Mouse (Mus musculus) hindbrain, embryonic 15.5 days (tissue): Measurements from ENCODE around the gene Tuba1c. TPM values are rescaled to one million over a fixed set of nuclear protein-coding genes. Genes with fewer than 3 reads are reported as not detected.
"Not testable (repeated sequence)": the region's sequence is repeated elsewhere in the genome, so short reads cannot be mapped to it uniquely, and the experiment has no call there.

Experiments
- ATAC-seq: fragments of 200-750 bp; cut with Nextera tagmentation; 2 replicates; pipeline ENCODE4 v1.8.0; 2017; ENCODE audit warnings: low read depth, moderate number of reproducible peaks, moderate TSS enrichment; ENCODE audit not compliant: low FRiP score
- H3K27ac ChIP-seq: fragments of 300-500 bp; sonication (generic); replicated peaks from 2 replicates; pipeline ENCODE4 v1.5.1; 2015; ENCODE audit warnings: mild to moderate bottlenecking, inconsistent platforms
- H3K27me3 ChIP-seq: fragments of 300-500 bp; sonication (generic); 2 replicates; pipeline ENCODE4 v1.6.1; 2015; ENCODE audit warnings: control low read depth, inconsistent platforms
- H3K36me3 ChIP-seq: fragments of 300-500 bp; sonication (generic); 2 replicates; pipeline ENCODE4 v1.6.1; 2015; ENCODE audit warnings: control low read depth, inconsistent platforms
- H3K4me1 ChIP-seq: fragments of 300-500 bp; sonication (generic); replicated peaks from 2 replicates; pipeline ENCODE4 v1.6.1; 2015; ENCODE audit warnings: control low read depth, inconsistent platforms
- H3K4me2 ChIP-seq: fragments of 300-500 bp; sonication (generic); 2 replicates; pipeline ENCODE4 v1.6.1; 2015; ENCODE audit warnings: moderate library complexity, mild to moderate bottlenecking, inconsistent platforms
- H3K4me3 ChIP-seq: fragments of 300-500 bp; sonication (generic); 2 replicates; pipeline ENCODE4 v1.5.1; 2015; ENCODE audit warnings: mild to moderate bottlenecking, inconsistent platforms
- H3K9ac ChIP-seq: fragments of 300-500 bp; sonication (generic); 2 replicates; pipeline ENCODE4 v1.6.1; 2015; ENCODE audit warnings: inconsistent platforms
- H3K9me3 ChIP-seq: fragments of 300-500 bp; sonication (generic); 2 replicates; pipeline ENCODE4 v1.6.1; 2016; ENCODE audit warnings: control low read depth, inconsistent platforms
- WGBS: fragments of 180-500 bp; shearing (Covaris S2); methylation state at CpG from one replicate; pipeline ENCODE4 v1.1.7; 2015; 5-methylcytosine and 5-hydroxymethylcytosine counted together
- polyA plus RNA-seq: library from polyadenylated mRNA; unstranded; fragments of >200 nt; fragmentation: Nextera tagmentation; extraction: Ambion mirVana; gene quantifications from 2 replicates; pipeline ENCODE4 v1.2.1, GENCODE M21; 2015

Tuba1c gene
- polyA plus RNA-seq, 1 experiment from 2014 or later = 22.5 TPM

DNA sequence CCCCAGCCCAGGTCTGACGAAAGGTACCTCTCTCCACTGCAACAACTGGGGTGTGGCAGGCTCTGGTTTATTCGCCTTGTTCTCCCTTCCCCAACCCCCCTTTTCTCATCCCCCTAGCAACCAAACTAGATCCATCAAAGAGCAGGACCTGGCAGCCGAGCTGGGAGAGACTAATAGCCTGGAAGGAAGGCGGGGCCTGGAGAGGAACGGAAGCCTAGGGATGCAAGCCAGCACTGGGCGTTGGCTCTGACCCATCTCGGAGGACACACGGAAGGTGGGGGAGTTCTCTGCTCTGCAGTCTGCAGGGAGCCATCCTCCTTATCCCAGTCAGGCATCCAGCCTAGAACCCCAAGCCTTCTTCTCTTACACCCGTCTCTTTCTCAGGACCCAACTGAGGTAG, 23.7 kb downstream of the Tuba1c start:
- 0 out of 2 replicates have a peak, but pooled peaks have one; percentile 24 for ATAC-seq
- H3K27me3 ChIP-seq = peaks cover 59% of the 10 kb centered on the region
- no peaks in the 10 kb centered on the region for H3K36me3 ChIP-seq
- peaks cover 31% of the 10 kb centered on the region for H3K4me1 ChIP-seq
- H3K4me2 ChIP-seq = no peak overlapping the region
- no peaks in the 10 kb centered on the region for H3K9me3 ChIP-seq
- H3K27ac ChIP-seq = no peak overlapping the region
- H3K4me3 ChIP-seq = no peak overlapping the region
- no peak overlapping the region for H3K9ac ChIP-seq
- 9% methylated on average over 9 of the region's 9 CpGs for WGBS

DNA sequence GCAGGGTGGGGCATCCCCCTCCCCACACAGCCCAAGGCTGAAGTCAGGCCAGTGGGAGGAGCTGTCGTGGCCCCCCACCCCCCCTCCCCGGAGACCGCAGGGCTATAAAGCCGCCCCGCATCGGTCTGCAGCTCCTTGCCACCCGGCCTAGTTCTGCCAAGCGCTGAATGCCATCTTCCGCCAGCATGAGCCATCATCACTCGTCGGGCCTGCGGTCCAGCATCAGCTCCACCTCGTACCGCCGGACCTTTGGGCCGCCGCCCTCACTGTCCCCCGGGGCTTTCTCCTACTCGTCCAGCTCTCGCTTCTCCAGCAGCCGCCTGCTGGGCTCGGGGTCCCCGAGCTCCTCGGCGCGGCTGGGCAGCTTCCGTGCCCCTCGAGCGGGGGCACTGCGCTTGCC, 25.3 kb downstream of the Tuba1c start, which contains the start of gene Prph:
Prph (plus strand) TSS at position 135 of the 400 bp plus-strand sequence.
- 4% methylated on average over 27 of the region's 30 CpGs for WGBS
- peak; percentile 40; the same call in 1 of the 2 replicates for ATAC-seq
- Histone ChIP-seq H3K36me3 (no peaks in the 10 kb centered on the region), H3K4me3 (peak within 1 kb of the TSS; percentile 36), H3K4me2 (peak within 1 kb of the TSS; percentile 78), H3K27me3 (peaks cover 72% of the 10 kb centered on the region), H3K27ac (no peak within 1 kb of the TSS), H3K9me3 (no peaks in the 10 kb centered on the region), H3K9ac (peak within 1 kb of the TSS; percentile 23; the same call in 1 of the 2 replicates), H3K4me1 (peaks cover 31% of the 10 kb centered on the region)

DNA sequence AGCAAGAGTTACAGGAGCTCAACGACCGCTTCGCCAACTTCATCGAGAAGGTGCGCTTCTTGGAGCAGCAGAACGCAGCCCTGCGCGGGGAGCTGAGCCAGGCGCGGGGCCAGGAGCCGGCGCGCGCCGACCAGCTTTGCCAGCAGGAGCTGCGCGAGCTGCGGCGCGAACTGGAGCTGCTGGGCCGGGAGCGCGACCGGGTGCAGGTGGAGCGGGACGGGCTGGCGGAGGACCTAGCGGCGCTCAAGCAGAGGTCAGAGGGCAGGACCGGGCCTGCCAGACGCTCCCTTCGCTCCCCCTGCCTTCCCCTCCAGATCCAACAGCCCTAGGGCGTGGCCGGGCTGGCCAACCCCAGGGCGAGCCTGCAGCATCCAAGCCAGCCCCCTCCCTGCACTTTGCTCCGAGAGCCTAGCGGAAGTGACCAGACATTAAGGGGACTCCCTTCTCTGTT, 25.8 kb downstream of the Tuba1c start:
- Histone ChIP-seq H3K4me3 (peak overlapping the region; percentile 36), H3K4me1 (peaks cover 31% of the 10 kb centered on the region), H3K9ac (peak overlapping the region; percentile 23; the same call in 1 of the 2 replicates), H3K36me3 (no peaks in the 10 kb centered on the region), H3K27me3 (peaks cover 72% of the 10 kb centered on the region), H3K4me2 (peak overlapping the region; percentile 78), H3K9me3 (no peaks in the 10 kb centered on the region), H3K27ac (no peak overlapping the region)
- no peak for ATAC-seq
- WGBS = 0% methylated on average over 33 of the region's 37 CpGs

DNA sequence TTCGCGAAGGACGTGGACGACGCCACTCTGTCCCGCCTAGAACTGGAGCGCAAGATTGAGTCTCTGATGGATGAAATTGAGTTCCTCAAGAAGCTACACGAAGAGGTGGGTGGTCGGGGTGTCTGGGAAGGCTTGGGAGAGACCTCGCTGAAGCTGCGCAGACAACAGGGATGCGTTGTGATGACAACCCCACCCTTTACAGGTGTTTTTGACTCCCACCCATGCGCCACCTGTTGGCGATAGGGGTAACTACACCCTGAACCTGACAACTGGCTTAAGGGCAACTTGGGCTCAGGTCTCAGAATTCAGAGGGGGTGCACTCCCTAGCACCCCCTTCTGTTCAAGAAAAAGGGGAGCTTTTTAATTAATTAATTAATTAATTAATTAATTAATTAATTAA, 26.6 kb downstream of the Tuba1c start:
- Histone ChIP-seq H3K9ac (no peak overlapping the region), H3K36me3 (no peaks in the 10 kb centered on the region), H3K27me3 (peaks cover 71% of the 10 kb centered on the region), H3K4me2 (peak overlapping the region; percentile 78; the same call in 1 of the 2 replicates), H3K4me1 (peaks cover 31% of the 10 kb centered on the region), H3K27ac (no peak overlapping the region), H3K4me3 (peak overlapping the region; percentile 36), H3K9me3 (no peaks in the 10 kb centered on the region)
- 7% methylated on average over 14 of the region's 14 CpGs for WGBS
- ATAC-seq = no peak

DNA sequence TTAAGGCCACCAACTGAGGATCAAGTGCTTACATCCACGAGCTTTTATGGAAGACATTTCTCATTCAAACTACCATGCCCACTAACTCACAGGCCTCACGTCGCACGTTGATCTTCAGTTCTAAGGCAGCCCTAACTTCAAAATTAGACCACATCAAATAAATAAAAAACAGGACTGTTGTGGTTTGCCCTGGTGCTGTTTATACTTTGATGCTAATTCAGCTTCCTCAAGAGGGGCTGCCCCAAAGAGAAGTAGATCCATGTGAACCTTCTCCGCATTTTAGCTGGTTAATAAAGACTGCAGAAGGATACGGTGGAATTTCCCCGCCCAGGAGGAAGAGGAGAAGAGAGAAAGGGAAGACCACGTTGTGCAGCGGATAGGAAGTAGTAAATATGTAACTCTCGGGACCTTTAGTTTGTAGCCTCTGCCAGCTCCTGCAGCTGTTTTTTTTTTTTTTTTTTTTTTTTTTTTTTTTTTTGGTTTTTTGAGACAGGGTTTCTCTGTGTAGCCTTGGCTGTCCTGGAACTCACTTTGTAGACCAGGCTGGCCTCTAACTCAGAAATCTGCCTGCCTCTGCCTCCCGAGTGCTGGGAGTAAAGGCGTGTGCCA, 36.0 kb downstream of the Tuba1c start:
- Histone ChIP-seq H3K4me1 (no peaks in the 10 kb centered on the region), H3K9ac (no peak overlapping the region), H3K4me3 (no peak overlapping the region), H3K27me3 (peaks cover 6% of the 10 kb centered on the region), H3K9me3 (no peaks in the 10 kb centered on the region), H3K27ac (no peak overlapping the region), H3K36me3 (no peaks in the 10 kb centered on the region), H3K4me2 (no peak overlapping the region)
- 86% methylated on average over 12 of the region's 12 CpGs for WGBS
- no peak for ATAC-seq

DNA sequence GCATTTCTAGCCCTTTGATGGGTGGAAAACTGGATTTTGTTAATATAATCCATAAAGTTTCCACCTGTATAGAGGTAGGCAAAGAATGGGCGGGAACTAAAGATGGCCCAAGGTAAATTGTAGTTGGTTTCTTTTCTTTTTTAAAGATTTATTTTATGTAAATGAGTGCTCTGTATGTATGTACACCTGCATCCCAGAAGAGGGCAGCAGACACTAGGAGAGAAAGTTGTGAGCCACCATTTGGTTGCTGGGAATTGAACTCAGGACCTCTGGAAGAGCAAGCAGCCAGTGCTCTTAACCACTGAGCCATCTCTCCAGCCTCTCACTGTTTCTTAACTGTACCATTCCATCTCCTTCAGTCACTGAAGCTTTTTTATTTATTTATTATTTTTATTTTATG, 42.3 kb downstream of the Tuba1c start:
- Histone ChIP-seq H3K9ac (no peak overlapping the region), H3K27ac (no peak overlapping the region), H3K27me3 (no peaks in the 10 kb centered on the region), H3K9me3 (no peaks in the 10 kb centered on the region), H3K4me2 (no peak overlapping the region), H3K36me3 (no peaks in the 10 kb centered on the region), H3K4me3 (no peak overlapping the region), H3K4me1 (peaks cover 17% of the 10 kb centered on the region)
- ATAC-seq = no peak
- 91% methylated on average over 1 of the region's 1 CpGs for WGBS

DNA sequence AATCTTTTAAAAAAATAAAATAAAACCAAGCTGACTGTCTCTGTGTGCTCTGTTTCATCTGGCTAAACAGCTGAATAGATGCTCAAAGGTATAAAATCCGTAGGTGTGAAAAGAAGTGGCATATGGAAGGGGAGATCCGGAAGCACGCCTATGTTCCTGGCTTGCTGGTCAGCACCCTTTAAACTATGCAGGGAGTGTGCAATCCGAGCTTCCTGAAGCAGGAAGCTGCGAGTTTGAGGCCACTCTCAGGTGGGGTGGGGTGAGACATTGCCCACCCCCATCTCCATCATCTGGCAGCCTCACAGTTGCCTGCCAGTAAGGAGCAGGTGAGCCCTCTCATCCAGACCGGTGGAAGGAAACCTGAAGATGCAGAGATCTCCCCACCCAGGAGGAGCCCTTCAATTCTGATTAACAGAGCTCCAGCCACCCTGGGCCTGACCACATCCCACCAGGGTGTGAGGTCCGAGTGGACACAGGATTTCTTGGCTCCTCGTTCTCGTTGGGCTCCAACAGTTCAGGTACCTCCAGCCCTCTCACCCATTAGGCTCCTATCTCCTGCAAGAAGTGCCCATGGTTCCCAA, 44.4 kb downstream of the Tuba1c start, which contains the start of gene Troap:
Troap (plus strand) TSS at position 557 of the 581 bp plus-strand sequence.
- peak within 1 kb of the TSS; percentile 97 for H3K4me2 ChIP-seq
- H3K4me3 ChIP-seq = peak within 1 kb of the TSS; percentile 53
- H3K9ac ChIP-seq = peak within 1 kb of the TSS; percentile 90
- peak within 1 kb of the TSS; percentile 98 for H3K27ac ChIP-seq
- WGBS = 29% methylated on average over 9 of the region's 9 CpGs
- peak; percentile 55 for ATAC-seq
- H3K4me1 ChIP-seq = peaks cover 17% of the 10 kb centered on the region
- no peaks in the 10 kb centered on the region for H3K36me3 ChIP-seq
- no peaks in the 10 kb centered on the region for H3K27me3 ChIP-seq
- H3K9me3 ChIP-seq = no peaks in the 10 kb centered on the region

DNA sequence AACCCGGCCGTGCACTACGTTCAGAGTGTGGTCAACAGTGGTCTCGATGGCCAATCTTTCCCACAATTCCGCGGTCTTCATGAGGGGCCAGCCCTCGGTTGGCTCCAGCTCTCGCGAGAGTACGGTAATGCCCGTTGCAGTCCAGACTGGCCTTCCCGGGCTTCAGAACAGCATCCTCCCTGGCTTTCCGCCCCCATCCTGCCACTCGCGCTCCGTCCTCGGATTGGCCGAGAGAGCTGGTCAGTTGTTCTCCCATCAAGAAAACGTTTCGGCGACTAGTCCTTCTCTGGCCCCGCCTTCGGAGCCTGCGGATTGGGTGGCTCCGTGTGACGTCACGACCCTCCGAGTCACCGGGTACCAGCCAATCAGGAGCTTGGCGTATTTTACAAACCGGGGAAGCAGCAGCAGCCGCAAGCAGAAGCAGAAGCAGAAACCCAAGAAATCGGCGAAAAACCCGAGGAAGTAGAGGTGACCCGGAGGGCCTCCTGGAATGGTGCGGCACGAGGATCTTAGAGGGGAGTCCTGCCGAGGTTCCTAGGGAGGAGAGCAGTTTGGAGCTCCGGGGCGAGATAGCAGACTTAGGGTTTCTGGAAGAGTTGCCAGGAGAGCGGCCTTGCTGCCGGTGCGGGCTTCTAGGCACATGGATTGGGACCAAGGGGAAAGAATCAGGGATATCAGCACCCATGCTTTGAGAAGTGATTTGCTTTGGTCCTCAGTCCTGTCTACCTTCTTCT, 45.1 kb downstream of the Tuba1c start:
- peak overlapping the region; percentile 98 for H3K27ac ChIP-seq
- H3K4me2 ChIP-seq = peak overlapping the region; percentile 97
- peak overlapping the region; percentile 53 for H3K4me3 ChIP-seq
- H3K4me1 ChIP-seq = peaks cover 17% of the 10 kb centered on the region
- WGBS = under 1% methylated on average over 44 of the region's 44 CpGs
- no peaks in the 10 kb centered on the region for H3K27me3 ChIP-seq
- peak overlapping the region; percentile 90 for H3K9ac ChIP-seq
- ATAC-seq = peak; percentile 99
- no peaks in the 10 kb centered on the region for H3K9me3 ChIP-seq
- no peaks in the 10 kb centered on the region for H3K36me3 ChIP-seq

DNA sequence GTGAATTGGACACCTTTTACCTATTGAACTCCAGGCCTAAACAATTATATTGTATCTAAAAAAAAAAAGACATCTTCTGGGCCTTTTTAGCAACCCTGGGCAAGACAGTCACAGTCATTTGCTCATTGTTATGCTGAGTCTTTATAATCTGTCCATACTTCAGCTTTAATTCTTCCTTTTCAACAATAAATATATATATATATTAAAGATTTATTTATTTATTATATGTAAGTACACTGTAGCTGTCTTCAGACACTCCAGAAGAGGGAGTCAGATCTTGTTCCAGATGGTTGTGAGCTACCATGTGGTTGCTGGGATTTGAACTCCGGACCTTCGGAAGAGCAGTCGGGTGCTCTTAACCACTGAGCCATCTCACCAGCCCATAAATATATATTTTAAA, 46.3 kb downstream of the Tuba1c start:
- not testable (repeated sequence) for H3K4me3 ChIP-seq

DNA sequence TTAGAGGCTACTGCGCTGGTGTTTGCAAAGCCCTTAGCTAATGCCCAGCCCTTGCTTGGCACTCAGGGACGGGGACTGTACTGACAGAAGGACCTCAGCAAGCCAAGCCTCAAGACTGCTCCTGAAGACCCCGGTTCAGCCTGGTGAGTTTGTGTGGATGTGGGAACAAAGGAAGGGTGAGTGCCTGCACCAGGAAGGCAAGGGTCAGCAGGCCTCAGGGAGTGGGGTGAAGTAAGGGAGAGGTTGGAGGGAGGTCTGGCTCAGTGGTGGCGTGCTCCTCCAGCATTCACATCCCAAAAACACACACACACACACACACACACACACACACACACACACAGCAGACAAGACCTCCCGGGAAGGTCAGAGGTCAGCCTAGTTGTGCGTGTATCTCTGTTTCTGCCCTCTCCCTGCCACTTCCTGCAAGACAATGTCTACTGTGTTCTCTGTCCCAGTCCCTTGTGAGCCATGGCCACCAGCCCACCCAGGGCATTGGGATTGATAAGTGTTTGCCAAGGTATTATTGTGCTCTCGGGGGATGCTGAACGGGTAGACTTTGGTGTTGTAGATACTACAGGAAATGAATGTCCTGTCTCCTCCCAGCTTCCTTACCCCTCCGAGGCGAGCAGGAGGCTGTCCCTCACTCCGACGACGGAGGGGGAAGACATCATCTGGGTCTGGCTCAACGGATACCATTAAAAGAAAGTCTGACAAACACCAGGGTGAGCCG, 48.7 kb downstream of the Tuba1c start:
- no peak overlapping the region for H3K4me3 ChIP-seq
- no peaks in the 10 kb centered on the region for H3K36me3 ChIP-seq
- H3K27ac ChIP-seq = no peak overlapping the region
- no peaks in the 10 kb centered on the region for H3K9me3 ChIP-seq
- no peak overlapping the region for H3K9ac ChIP-seq
- peaks cover 17% of the 10 kb centered on the region for H3K4me1 ChIP-seq
- no peak overlapping the region for H3K4me2 ChIP-seq
- 82% methylated on average over 15 of the region's 15 CpGs for WGBS
- H3K27me3 ChIP-seq = no peaks in the 10 kb centered on the region; the same call in 1 of the 2 replicates
- no peak for ATAC-seq

More for the DNA sequence above, 46.3 kb downstream of the Tuba1c start:
- ATAC-seq, H3K9me3 ChIP-seq, H3K9ac ChIP-seq, H3K27ac ChIP-seq, H3K27me3 ChIP-seq, H3K36me3 ChIP-seq: not testable (repeated sequence)
- Histone ChIP-seq H3K4me2 (peak overlapping the region; percentile 97), H3K4me1 (peaks cover 17% of the 10 kb centered on the region)
- WGBS = 97% methylated on average over 3 of the region's 3 CpGs

DNA sequence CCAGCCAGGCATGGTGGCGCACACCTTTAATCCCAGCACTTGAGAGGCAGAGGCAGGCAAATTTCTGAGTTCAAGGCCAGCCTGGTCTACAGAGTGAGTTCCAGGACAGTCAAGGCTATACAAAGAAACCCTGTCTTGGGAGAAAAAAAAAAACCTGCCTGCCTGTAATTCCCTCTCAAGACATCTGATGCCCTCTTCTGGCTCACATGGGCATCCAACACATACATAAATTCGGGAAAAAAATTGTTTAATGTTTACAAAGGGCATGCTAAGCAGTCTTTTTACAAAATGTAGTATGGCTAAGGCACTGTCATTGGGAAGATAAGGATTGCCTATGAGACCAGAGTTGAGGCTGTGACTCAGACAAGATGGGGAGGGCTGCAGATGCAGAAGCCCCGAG, 50.1 kb downstream of the Tuba1c start:
- no peak for ATAC-seq
- 90% methylated on average over 3 of the region's 3 CpGs for WGBS
- H3K27ac ChIP-seq = no peak overlapping the region
- no peaks in the 10 kb centered on the region for H3K9me3 ChIP-seq
- H3K4me2 ChIP-seq = no peak overlapping the region
- H3K27me3 ChIP-seq = peaks cover 13% of the 10 kb centered on the region
- H3K9ac ChIP-seq = no peak overlapping the region
- H3K36me3 ChIP-seq = no peaks in the 10 kb centered on the region
- no peak overlapping the region for H3K4me3 ChIP-seq
- H3K4me1 ChIP-seq = peaks cover 10% of the 10 kb centered on the region
